Mouse (Mus musculus) bone marrow, adult 2 months (tissue): Measurements from ENCODE around the gene Fubp1. TPM values are rescaled to one million over a fixed set of nuclear protein-coding genes. Genes with fewer than 3 reads are reported as not detected.

Experiments used
- H3K27ac ChIP-seq: fragments of 200-500 bp; 2 replicates; pipeline ENCODE4 v1.5.1; 2012; ENCODE audit warnings: low read depth, mild to moderate bottlenecking, control low read depth, inconsistent platforms, low read length; ENCODE audit not compliant: control insufficient read depth, poor library complexity, insufficient read depth
- H3K4me1 ChIP-seq: fragments of 200-500 bp; 2 replicates; pipeline ENCODE4 v1.6.1; 2011; ENCODE audit warnings: low read length; ENCODE audit not compliant: control insufficient read depth, insufficient read depth
- H3K4me3 ChIP-seq: fragments of 200-500 bp; replicated peaks from 2 replicates; pipeline ENCODE3; 2011; ENCODE audit warnings: mild to moderate bottlenecking, low read depth, low read length, control low read depth; ENCODE audit not compliant: control insufficient read depth
- CTCF ChIP-seq: fragments of 200-500 bp; IDR thresholded peaks from 2 replicates; pipeline ENCODE4 v1.5.1; 2011; ENCODE audit warnings: low read length, control low read depth; ENCODE audit not compliant: control insufficient read depth, insufficient read depth
- POLR2A ChIP-seq: fragments of 200-500 bp; IDR thresholded peaks from 2 replicates; pipeline ENCODE4 v1.6.1; 2011; ENCODE audit warnings: low read depth, mild to moderate bottlenecking, control low read depth, low read length, borderline replicate concordance; ENCODE audit not compliant: control insufficient read depth
- WGBS: fragments of 180-500 bp; shearing (Covaris S2); methylation state at CpG from one replicate; pipeline ENCODE4 v1.1.7; 2018; 5-methylcytosine and 5-hydroxymethylcytosine counted together
- polyA plus RNA-seq: library from polyadenylated mRNA; stranded (reverse); fragments of >200 nt; gene quantifications from 2 replicates; pipeline ENCODE4 v1.2.4, GENCODE M21; 2011; ENCODE audit warnings: low replicate concordance; ENCODE audit not compliant: missing spikeins, insufficient read depth, insufficient read length

The Fubp1 gene
- polyA plus RNA-seq, 1 experiment: 78.2 TPM

- TF ChIP-seq POLR2A (peak; percentile 32; the same call in 1 of the 2 replicates), CTCF (no peak)
- Histone ChIP-seq H3K27ac (peak overlapping the region; percentile 98), H3K4me3 (peak overlapping the region; percentile 80), H3K4me1 (peaks cover 6% of the 10 kb centered on the region; the same call in 1 of the 2 replicates)
- under 1% methylated on average over 67 of the region's 68 CpGs for WGBS
These were observed 638 bp downstream of the Fubp1 start for GRCm38 (mm10) chr3:152210728-152211391.

GRCm38 (mm10) chr3:152211731-152212279, 1.6 kb downstream of the Fubp1 start:
- TF ChIP-seq POLR2A: no peak
- no peak for TF ChIP-seq CTCF
- H3K4me3 ChIP-seq: peak overlapping the region; percentile 80
- peaks cover 6% of the 10 kb centered on the region; the same call in 1 of the 2 replicates for H3K4me1 ChIP-seq
- no peak overlapping the region for H3K27ac ChIP-seq
- WGBS: 3% methylated on average over 7 of the region's 7 CpGs

GRCm38 (mm10) chr3:152213416-152213815, 3.2 kb downstream of the Fubp1 start:
- 10% methylated on average over 3 of the region's 3 CpGs for WGBS
- H3K4me3 ChIP-seq: no peak overlapping the region

GRCm38 (mm10) chr3:152224918-152225317, 14.7 kb downstream of the Fubp1 start:
- H3K4me3 ChIP-seq: no peak overlapping the region
- no peak overlapping the region for H3K27ac ChIP-seq
- H3K4me1 ChIP-seq: no peaks in the 10 kb centered on the region
- TF ChIP-seq POLR2A (no peak), CTCF (no peak)

More at GRCm38 (mm10) chr3:152213416-152213815, 3.2 kb downstream of the Fubp1 start:
- H3K4me1 ChIP-seq: peaks cover 6% of the 10 kb centered on the region; the same call in 1 of the 2 replicates
- TF ChIP-seq POLR2A (no peak), CTCF (no peak)
- no peak overlapping the region for H3K27ac ChIP-seq

- no peak for TF ChIP-seq CTCF
- TF ChIP-seq POLR2A: no peak
- Histone ChIP-seq H3K4me1 (no peaks in the 10 kb centered on the region), H3K4me3 (no peak overlapping the region), H3K27ac (no peak overlapping the region)
- WGBS: 91% methylated on average over 7 of the region's 7 CpGs
These were observed 15.7 kb downstream of the Fubp1 start for GRCm38 (mm10) chr3:152225906-152226305.

GRCm38 (mm10) chr3:152228843-152229242, 18.6 kb downstream of the Fubp1 start:
- Histone ChIP-seq H3K27ac (no peak overlapping the region), H3K4me1 (no peaks in the 10 kb centered on the region), H3K4me3 (no peak overlapping the region)
- 76% methylated on average over 7 of the region's 7 CpGs for WGBS
- no peak for TF ChIP-seq CTCF
- TF ChIP-seq POLR2A: no peak

- no peaks in the 10 kb centered on the region for H3K4me1 ChIP-seq
- H3K27ac ChIP-seq: no peak overlapping the region
- WGBS: 94% methylated on average over 5 of the region's 5 CpGs
- TF ChIP-seq POLR2A: no peak
- no peak overlapping the region for H3K4me3 ChIP-seq
These were observed 19.0 kb downstream of the Fubp1 start for GRCm38 (mm10) chr3:152229271-152229670.

GRCm38 (mm10) chr3:152231333-152232100, 21.3 kb downstream of the Fubp1 start:
- H3K4me1 ChIP-seq: no peaks in the 10 kb centered on the region; the same call in 1 of the 2 replicates
- no peak overlapping the region for H3K4me3 ChIP-seq
- 68% methylated on average over 6 of the region's 6 CpGs for WGBS
- TF ChIP-seq CTCF (no peak), POLR2A (no peak)
- no peak overlapping the region for H3K27ac ChIP-seq
